Mouse (Mus musculus) G1E (cell line): Measurements from ENCODE around the gene Khdc3. TPM values are rescaled to one million over a fixed set of nuclear protein-coding genes. Genes with fewer than 3 reads are reported as not detected.

Experiments
- ATAC-seq: 2 replicates; pipeline ENCODE4 v1.8.0; 2016; ENCODE audit warnings: mild to moderate bottlenecking; ENCODE audit not compliant: insufficient number of reproducible peaks, poor library complexity, low FRiP score, severe bottlenecking; ENCODE audit errors: extremely low read depth
- DNase-seq: peaks from one replicate; pipeline ENCODE4 v3.0.0; 2012; ENCODE audit warnings: low spot score
- H3K27me3 ChIP-seq: 2 replicates; pipeline ENCODE4 v1.6.1; 2012; ENCODE audit warnings: mild to moderate bottlenecking, low read length, inconsistent platforms; ENCODE audit not compliant: insufficient read depth
- H3K36me3 ChIP-seq: replicated peaks from 2 replicates; pipeline ENCODE3; 2012; ENCODE audit warnings: mild to moderate bottlenecking, inconsistent platforms
- H3K4me1 ChIP-seq: 2 replicates; pipeline ENCODE4 v1.6.1; 2012; ENCODE audit warnings: low read depth, low read length, inconsistent platforms, mixed read lengths; ENCODE audit not compliant: insufficient read depth
- H3K4me3 ChIP-seq: 2 replicates; pipeline ENCODE4 v1.5.1; 2012; ENCODE audit warnings: low read depth, mild to moderate bottlenecking, inconsistent platforms, low read length, moderate library complexity, mixed read lengths
- H3K9me3 ChIP-seq: replicated peaks from 2 replicates; pipeline ENCODE4 v1.6.1; 2012; ENCODE audit warnings: inconsistent platforms
- CTCF ChIP-seq: IDR thresholded peaks from 2 replicates; pipeline ENCODE4 v1.5.1; 2012; ENCODE audit warnings: low read depth, low read length, inconsistent platforms, mixed read lengths
- GATA1 ChIP-seq: IDR thresholded peaks from 2 replicates; pipeline ENCODE4 v1.6.1; 2012; ENCODE audit warnings: borderline replicate concordance, low read length, inconsistent platforms, mixed read lengths
- GATA2 ChIP-seq: IDR thresholded peaks from 2 replicates; pipeline ENCODE4 v1.6.1; 2012; ENCODE audit warnings: low read depth, low read length, inconsistent platforms, borderline replicate concordance
- POLR2AphosphoS5 ChIP-seq: IDR thresholded peaks from 2 replicates; pipeline ENCODE4 v1.6.1; 2012; ENCODE audit warnings: low read depth, low read length, inconsistent platforms; ENCODE audit not compliant: insufficient replicate concordance
- TAL1 ChIP-seq: conservative IDR thresholded peaks from 2 replicates; pipeline ENCODE4 v1.6.1; 2012; ENCODE audit warnings: low read depth, low read length, inconsistent platforms, mixed read lengths
- polyA plus RNA-seq: library from polyadenylated mRNA; stranded (reverse); fragments of >175 nt; gene quantifications from 2 replicates; pipeline ENCODE4 v1.2.3, GENCODE M21; 2012
- total RNA-seq, 2 experiments: library from RNA; stranded (forward) in 1 of 2; stranded (reverse) in 1 of 2; fragments of 200-1000 nt in 1 of 2; fragments of >200 nt in 1 of 2; fragmentation: Nextera tagmentation in 1 of 2; gene quantifications; 2 replicates each; pipeline ENCODE4 v1.2.3; 2014 to 2017

Khdc3 gene
- total and polyA plus RNA-seq, 3 experiments, result 0.05 to 0.98 TPM; not detected in 1

- Histone ChIP-seq H3K4me3 (no peak overlapping the region), H3K36me3 (peaks cover 18% of the 10 kb centered on the region), H3K27me3 (no peaks in the 10 kb centered on the region), H3K9me3 (no peaks in the 10 kb centered on the region), H3K4me1 (peaks cover 13% of the 10 kb centered on the region)
- no peak for DNase-seq
- ATAC-seq, result no peak
- TF ChIP-seq POLR2AphosphoS5, result no peak
- no peak for TF ChIP-seq GATA2
- no peak for TF ChIP-seq TAL1
- no peak for TF ChIP-seq CTCF
- TF ChIP-seq GATA1, result no peak
These were observed 11.5 kb upstream of the Khdc3 start for GRCm38 (mm10) chr9:73090121-73090520.

- H3K4me1 ChIP-seq, result peaks cover 6% of the 10 kb centered on the region
- DNase-seq, result peak; percentile 48
These were observed 9.9 kb upstream of the Khdc3 start for GRCm38 (mm10) chr9:73091747-73092146.

GRCm38 (mm10) chr9:73094580-73094979 lies 7.1 kb upstream of the Khdc3 start:
- H3K9me3 ChIP-seq, result no peaks in the 10 kb centered on the region
- no peaks in the 10 kb centered on the region for H3K27me3 ChIP-seq
- peaks cover 8% of the 10 kb centered on the region for H3K36me3 ChIP-seq
- ATAC-seq, result no peak
- H3K4me3 ChIP-seq, result no peak overlapping the region
- DNase-seq, result no peak
- H3K4me1 ChIP-seq, result peaks cover 2% of the 10 kb centered on the region
- no peak for TF ChIP-seq POLR2AphosphoS5
- TF ChIP-seq GATA2, result no peak
- TF ChIP-seq TAL1, result no peak
- no peak for TF ChIP-seq CTCF
- TF ChIP-seq GATA1, result no peak

More at GRCm38 (mm10) chr9:73091747-73092146, 9.9 kb upstream of the Khdc3 start:
- Histone ChIP-seq H3K27me3 (no peaks in the 10 kb centered on the region), H3K36me3 (peaks cover 14% of the 10 kb centered on the region), H3K9me3 (no peaks in the 10 kb centered on the region), H3K4me3 (no peak overlapping the region)
- peak; percentile 80 for TF ChIP-seq CTCF
- no peak for TF ChIP-seq GATA1
- no peak for TF ChIP-seq TAL1
- no peak for TF ChIP-seq POLR2AphosphoS5
- no peak for TF ChIP-seq GATA2
- no peak for ATAC-seq

- ATAC-seq (no peak), DNase-seq (no peak)
- Histone ChIP-seq H3K4me1 (no peaks in the 10 kb centered on the region), H3K36me3 (peaks cover 4% of the 10 kb centered on the region), H3K4me3 (no peak overlapping the region), H3K27me3 (no peaks in the 10 kb centered on the region), H3K9me3 (no peaks in the 10 kb centered on the region)
- TF ChIP-seq GATA2 (no peak), CTCF (no peak), GATA1 (no peak), TAL1 (no peak), POLR2AphosphoS5 (no peak)
These were observed 3.7 kb upstream of the Khdc3 start for GRCm38 (mm10) chr9:73097898-73098297.

- DNase-seq (no peak), ATAC-seq (no peak)
- Histone ChIP-seq H3K9me3 (no peaks in the 10 kb centered on the region), H3K36me3 (no peaks in the 10 kb centered on the region), H3K4me3 (no peak within 1 kb of the TSS), H3K4me1 (no peaks in the 10 kb centered on the region), H3K27me3 (peaks cover 24% of the 10 kb centered on the region)
- TF ChIP-seq CTCF, result no peak
- no peak for TF ChIP-seq TAL1
These were observed 545 bp downstream of the Khdc3 start, which contains the start of gene Gm20509 for GRCm38 (mm10) chr9:73102181-73102580. TSS of gene Gm20509 (plus strand) at chr9:73102470.

DNA sequence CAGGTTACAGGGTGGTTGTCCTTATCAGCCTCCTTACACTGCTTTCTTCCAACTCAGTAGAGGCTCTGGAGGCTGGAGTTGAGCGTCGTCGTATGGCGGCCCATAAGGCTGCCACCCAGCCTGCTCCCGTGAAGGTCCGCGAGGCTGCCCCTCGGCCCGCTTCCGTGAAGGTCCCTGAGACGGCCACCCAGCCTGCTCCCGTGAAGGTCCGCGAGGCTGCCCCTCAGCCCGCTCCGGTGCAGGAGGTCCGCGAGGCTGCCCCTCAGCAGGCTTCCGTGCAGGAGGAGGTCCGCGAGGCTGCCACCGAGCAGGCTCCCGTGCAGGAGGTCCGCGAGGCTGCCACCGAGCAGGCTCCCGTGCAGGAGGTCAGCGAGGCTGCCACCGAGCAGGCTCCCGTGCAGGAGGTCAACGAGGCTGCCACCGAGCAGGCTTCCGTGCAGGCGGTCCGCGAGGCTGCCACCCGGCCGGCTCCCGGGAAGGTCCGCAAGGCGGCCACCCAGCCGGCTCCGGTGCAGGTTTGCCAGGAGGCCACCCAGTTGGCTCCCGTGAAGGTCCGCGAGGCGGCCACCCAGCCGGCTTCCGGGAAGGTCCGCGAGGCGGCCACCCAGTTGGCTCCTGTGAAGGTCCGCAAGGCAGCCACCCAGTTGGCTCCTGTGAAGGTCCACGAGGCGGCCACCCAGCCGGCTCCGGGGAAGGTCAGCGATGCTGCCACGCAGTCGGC lies 1.7 kb downstream of the Khdc3 start:
- TF ChIP-seq CTCF (no peak), TAL1 (no peak), POLR2AphosphoS5 (no peak), GATA2 (no peak), GATA1 (no peak)
- no peak for ATAC-seq
- H3K4me3 ChIP-seq, result no peak overlapping the region

More for the DNA sequence above, 1.7 kb downstream of the Khdc3 start:
- no peaks in the 10 kb centered on the region for H3K36me3 ChIP-seq
- no peak for DNase-seq
- H3K4me1 ChIP-seq, result no peaks in the 10 kb centered on the region
- H3K27me3 ChIP-seq, result peaks cover 31% of the 10 kb centered on the region
- H3K9me3 ChIP-seq, result no peaks in the 10 kb centered on the region
